Mouse (Mus musculus) liver, embryonic 13.5 days (tissue): ENCODE data around the gene Zfp410. TPM values are rescaled to one million over a fixed set of nuclear protein-coding genes. Genes with fewer than 3 reads are reported as not detected.

Experiments
- ATAC-seq: fragments of 200-750 bp; cut with Nextera tagmentation; 2 replicates; pipeline ENCODE4 v1.8.0; 2017; ENCODE audit warnings: low read depth, mild to moderate bottlenecking, moderate number of reproducible peaks, moderate library complexity
- DNase-seq: peaks from one replicate; pipeline ENCODE4 v3.0.0; 2022
- H3K27ac ChIP-seq: fragments of 300-500 bp; sonication (generic); 2 replicates; pipeline ENCODE4 v1.5.1; 2015; ENCODE audit warnings: moderate library complexity, mild to moderate bottlenecking, inconsistent platforms
- H3K27me3 ChIP-seq: fragments of 300-500 bp; sonication (generic); 2 replicates; pipeline ENCODE4 v1.6.1; 2015; ENCODE audit warnings: mild to moderate bottlenecking, inconsistent platforms
- H3K36me3 ChIP-seq: fragments of 300-500 bp; sonication (generic); 2 replicates; pipeline ENCODE4 v1.6.1; 2015; ENCODE audit warnings: mild to moderate bottlenecking, inconsistent platforms
- H3K4me1 ChIP-seq: fragments of 300-500 bp; sonication (generic); replicated peaks from 2 replicates; pipeline ENCODE4 v1.6.1; 2015; ENCODE audit warnings: inconsistent platforms
- H3K4me2 ChIP-seq: fragments of 300-500 bp; sonication (generic); 2 replicates; pipeline ENCODE4 v1.6.1; 2015; ENCODE audit warnings: inconsistent platforms, mild to moderate bottlenecking, moderate library complexity
- H3K4me3 ChIP-seq: fragments of 300-500 bp; sonication (generic); replicated peaks from 2 replicates; pipeline ENCODE4 v1.5.1; 2015; ENCODE audit warnings: mild to moderate bottlenecking, inconsistent platforms
- H3K9ac ChIP-seq: fragments of 300-500 bp; sonication (generic); 2 replicates; pipeline ENCODE4 v1.6.1; 2015; ENCODE audit warnings: mild to moderate bottlenecking, inconsistent platforms
- H3K9me3 ChIP-seq: fragments of 300-500 bp; sonication (generic); replicated peaks from 2 replicates; pipeline ENCODE4 v1.6.1; 2016; ENCODE audit warnings: inconsistent platforms
- WGBS: fragments of 180-500 bp; shearing (Covaris S2); methylation state at CpG from one replicate; pipeline ENCODE4 v1.1.7; 2015; ENCODE audit not compliant: insufficient replicate concordance; 5-methylcytosine and 5-hydroxymethylcytosine counted together
- polyA plus RNA-seq: library from polyadenylated mRNA; unstranded; fragments of >200 nt; fragmentation: Nextera tagmentation; extraction: Ambion mirVana; gene quantifications from 2 replicates; pipeline ENCODE4 v1.2.1, GENCODE M21; 2015

The Zfp410 gene
- polyA plus RNA-seq, 1 experiment from 2014 or later = 44.5 TPM

- Histone ChIP-seq H3K4me1 (peaks cover 15% of the 10 kb centered on the region), H3K27ac (no peak overlapping the region), H3K9ac (no peak overlapping the region), H3K27me3 (no peaks in the 10 kb centered on the region), H3K4me3 (no peak overlapping the region), H3K4me2 (0 out of 2 replicates have a peak overlapping the region, but pooled peaks have one; percentile 3), H3K9me3 (no peaks in the 10 kb centered on the region), H3K36me3 (no peaks in the 10 kb centered on the region)
- DNase-seq (no peak), ATAC-seq (0 out of 2 replicates have a peak, but pooled peaks have one; percentile 45)
- 27% methylated on average over 14 of the region's 14 CpGs for WGBS
These were observed 72.2 kb downstream of the Zfp410 start for GRCm38 (mm10) chr12:84388774-84389400.

- Histone ChIP-seq H3K9ac (no peak overlapping the region), H3K36me3 (no peaks in the 10 kb centered on the region), H3K4me1 (peaks cover 8% of the 10 kb centered on the region), H3K4me3 (no peak overlapping the region), H3K4me2 (no peak overlapping the region), H3K9me3 (no peaks in the 10 kb centered on the region), H3K27ac (no peak overlapping the region), H3K27me3 (no peaks in the 10 kb centered on the region)
- ATAC-seq = no peak
- DNase-seq = no peak
- WGBS = 69% methylated on average over 6 of the region's 6 CpGs
These were observed 73.7 kb downstream of the Zfp410 start for GRCm38 (mm10) chr12:84390336-84390735.

DNA sequence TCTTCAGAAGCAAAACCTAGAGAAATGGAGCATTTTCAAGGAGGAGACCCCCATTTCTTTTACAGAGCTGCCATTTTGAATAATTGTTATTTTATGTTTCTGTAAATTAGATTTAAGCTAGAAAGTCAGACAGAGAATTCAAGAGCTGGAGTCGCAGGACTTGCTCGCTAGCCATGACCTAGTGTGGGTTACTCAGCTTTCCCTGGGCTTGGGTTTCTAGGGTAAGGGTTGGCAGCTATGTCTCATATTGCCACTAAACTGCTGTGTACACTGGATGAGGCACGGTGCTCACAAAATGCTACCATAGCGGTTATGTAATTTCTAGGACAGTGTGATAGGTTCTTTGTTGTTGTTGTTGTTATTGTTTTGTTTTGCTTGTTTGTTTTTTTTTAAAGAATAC, 76.0 kb downstream of the Zfp410 start:
- no peak overlapping the region for H3K9ac ChIP-seq
- H3K4me1 ChIP-seq = peaks cover 11% of the 10 kb centered on the region
- H3K4me2 ChIP-seq = no peak overlapping the region
- no peak overlapping the region for H3K4me3 ChIP-seq
- H3K27me3 ChIP-seq = no peaks in the 10 kb centered on the region
- H3K9me3 ChIP-seq = no peaks in the 10 kb centered on the region
- DNase-seq = no peak
- no peak overlapping the region for H3K27ac ChIP-seq
- WGBS = 92% methylated on average over 4 of the region's 4 CpGs
- no peak for ATAC-seq
- no peaks in the 10 kb centered on the region for H3K36me3 ChIP-seq

Other genes starting within 250 kb of the Zfp410 start
- gene Acot5, start 247.5 kb upstream of the Zfp410 start, polyA plus RNA-seq = not detected in 2 replicates
- gene Acot6, start 216.2 kb upstream of the Zfp410 start, polyA plus RNA-seq = 0.40 and 0.51 TPM in 2 replicates
- gene Dnal1, start 202.5 kb upstream of the Zfp410 start, polyA plus RNA-seq = 0.23 and 0.27 TPM in 2 replicates
- gene Pnma1, start 168.4 kb upstream of the Zfp410 start, polyA plus RNA-seq = 0.14 TPM in 1 of 2 replicates, not detected in the other
- gene Elmsan1, start 98.0 kb upstream of the Zfp410 start, polyA plus RNA-seq = 3.7 and 4.4 TPM in 2 replicates
- 29.3 and 36.5 TPM in 2 replicates for gene Ptgr2, start 31.6 kb upstream of the Zfp410 start, polyA plus RNA-seq
- gene Coq6, start 44.8 kb downstream of the Zfp410 start, polyA plus RNA-seq = 29.4 and 29.6 TPM in 2 replicates
- 1.4 and 1.5 TPM in 2 replicates for gene Fam161b, start 45.0 kb downstream of the Zfp410 start, polyA plus RNA-seq
- 11.5 and 14.1 TPM in 2 replicates for gene Entpd5, start 92.2 kb downstream of the Zfp410 start, polyA plus RNA-seq
- gene Bbof1, start 92.2 kb downstream of the Zfp410 start, polyA plus RNA-seq = 0.24 and 0.75 TPM in 2 replicates
- 15.8 and 20.2 TPM in 2 replicates for gene Rnf113a2, start 100.3 kb downstream of the Zfp410 start, polyA plus RNA-seq
- 17.0 and 23.4 TPM in 2 replicates for gene Aldh6a1, start 134.2 kb downstream of the Zfp410 start, polyA plus RNA-seq
- 12.7 and 14.4 TPM in 2 replicates for gene Lin52, start 134.6 kb downstream of the Zfp410 start, polyA plus RNA-seq